Mouse (Mus musculus): Measurements from ENCODE around the gene Wrap73. TPM values are rescaled to one million over a fixed set of nuclear protein-coding genes. Genes with fewer than 3 reads are reported as not detected.

Wrap73 gene
- polyA plus RNA-seq, 1 experiment: 69.3 TPM

- Histone ChIP-seq H3K27ac (ENCODE audit: control insufficient read depth, insufficient read depth, low read length) (no peak overlapping the region), H3K4me1 (replicated peaks; ENCODE audit: control insufficient read depth, insufficient read depth, low read length) (no peaks in the 10 kb centered on the region), H3K4me3 (ENCODE audit: control insufficient read depth, insufficient read depth, low read length) (no peak overlapping the region), H3K27me3 (ENCODE audit: control insufficient read depth, insufficient read depth, low read length) (peaks cover 3% of the 10 kb centered on the region; the same call in 1 of the 2 replicates), H3K36me3 (ENCODE audit: control insufficient read depth, insufficient read depth, low read length) (no peaks in the 10 kb centered on the region)
- TF ChIP-seq POLR2A (IDR thresholded peaks at IDR 0.05; ENCODE audit: control insufficient read depth, extremely low read depth, insufficient read depth, low read length, poor library complexity): no peak
- TF ChIP-seq CTCF (IDR thresholded peaks at IDR 0.05; ENCODE audit: borderline replicate concordance, control insufficient read depth, extremely low read depth, insufficient read depth, low read length, poor library complexity): no peak
- 84% methylated on average over 4 of the region's 4 CpGs for WGBS
- no peak for DNase-seq
Measured at GRCm38 (mm10) chr4:154131894-154132293, 10.3 kb upstream of the Wrap73 start.

- Histone ChIP-seq H3K36me3 (ENCODE audit: control insufficient read depth, insufficient read depth, low read length) (no peaks in the 10 kb centered on the region), H3K27me3 (ENCODE audit: control insufficient read depth, insufficient read depth, low read length) (peaks cover 14% of the 10 kb centered on the region), H3K4me1 (replicated peaks; ENCODE audit: control insufficient read depth, insufficient read depth, low read length) (no peaks in the 10 kb centered on the region), H3K27ac (ENCODE audit: control insufficient read depth, insufficient read depth, low read length) (no peak overlapping the region), H3K4me3 (ENCODE audit: control insufficient read depth, insufficient read depth, low read length) (no peak overlapping the region)
- WGBS: 59% methylated on average over 4 of the region's 4 CpGs
- no peak for DNase-seq
- no peak for TF ChIP-seq POLR2A (IDR thresholded peaks at IDR 0.05; ENCODE audit: control insufficient read depth, extremely low read depth, insufficient read depth, low read length, poor library complexity)
- no peak for TF ChIP-seq CTCF (IDR thresholded peaks at IDR 0.05; ENCODE audit: borderline replicate concordance, control insufficient read depth, extremely low read depth, insufficient read depth, low read length, poor library complexity)
Measured at GRCm38 (mm10) chr4:154134803-154135202, 7.4 kb upstream of the Wrap73 start.

DNA sequence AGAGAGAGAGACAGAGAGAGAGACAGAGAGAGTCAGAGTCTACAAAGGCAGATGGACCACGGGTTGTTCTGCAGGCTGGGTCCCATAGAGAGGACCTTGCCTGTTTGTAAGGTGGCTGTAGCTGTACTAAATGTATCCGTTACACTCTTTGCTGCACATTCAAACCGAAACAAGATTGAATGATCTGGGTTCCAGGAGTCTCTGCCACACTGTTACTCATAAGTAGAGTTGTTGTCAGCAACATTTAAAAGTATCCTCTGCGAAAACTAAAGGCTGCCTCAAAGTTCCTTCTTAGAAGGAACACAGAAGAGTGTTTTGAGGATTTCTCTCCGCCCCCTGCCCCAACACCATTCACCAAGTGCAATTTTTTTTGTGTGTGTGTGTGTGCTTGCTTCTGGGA lies 5.0 kb upstream of the Wrap73 start:
- Histone ChIP-seq H3K4me3 (ENCODE audit: control insufficient read depth, insufficient read depth, low read length) (no peak overlapping the region), H3K4me1 (replicated peaks; ENCODE audit: control insufficient read depth, insufficient read depth, low read length) (peaks cover 10% of the 10 kb centered on the region), H3K27me3 (ENCODE audit: control insufficient read depth, insufficient read depth, low read length) (peaks cover 31% of the 10 kb centered on the region), H3K27ac (ENCODE audit: control insufficient read depth, insufficient read depth, low read length) (no peak overlapping the region), H3K36me3 (ENCODE audit: control insufficient read depth, insufficient read depth, low read length) (no peaks in the 10 kb centered on the region)
- WGBS: 58% methylated on average over 5 of the region's 5 CpGs
- DNase-seq: no peak
- TF ChIP-seq POLR2A (IDR thresholded peaks at IDR 0.05; ENCODE audit: control insufficient read depth, extremely low read depth, insufficient read depth, low read length, poor library complexity): no peak
- TF ChIP-seq CTCF (IDR thresholded peaks at IDR 0.05; ENCODE audit: borderline replicate concordance, control insufficient read depth, extremely low read depth, insufficient read depth, low read length, poor library complexity): no peak

GRCm38 (mm10) chr4:154139671-154140181 lies 2.4 kb upstream of the Wrap73 start:
- Histone ChIP-seq H3K27ac (ENCODE audit: control insufficient read depth, insufficient read depth, low read length) (no peak overlapping the region), H3K4me3 (ENCODE audit: control insufficient read depth, insufficient read depth, low read length) (no peak overlapping the region), H3K4me1 (replicated peaks; ENCODE audit: control insufficient read depth, insufficient read depth, low read length) (peaks cover 16% of the 10 kb centered on the region), H3K27me3 (ENCODE audit: control insufficient read depth, insufficient read depth, low read length) (peaks cover 31% of the 10 kb centered on the region), H3K36me3 (ENCODE audit: control insufficient read depth, insufficient read depth, low read length) (no peaks in the 10 kb centered on the region)
- DNase-seq: no peak
- WGBS: 2% methylated on average over 59 of the region's 59 CpGs
- no peak for TF ChIP-seq POLR2A (IDR thresholded peaks at IDR 0.05; ENCODE audit: control insufficient read depth, extremely low read depth, insufficient read depth, low read length, poor library complexity)
- no peak for TF ChIP-seq CTCF (IDR thresholded peaks at IDR 0.05; ENCODE audit: borderline replicate concordance, control insufficient read depth, extremely low read depth, insufficient read depth, low read length, poor library complexity)

DNA sequence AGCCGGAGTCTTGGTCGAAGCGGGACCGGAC lies 2.2 kb upstream of the Wrap73 start, which contains the start of gene Trp73:
Gene Trp73, minus strand, starts transcription at position 27 of the 31 bp plus-strand sequence.
- Histone ChIP-seq H3K4me1 (replicated peaks; ENCODE audit: control insufficient read depth, insufficient read depth, low read length) (peaks cover 16% of the 10 kb centered on the region), H3K27ac (ENCODE audit: control insufficient read depth, insufficient read depth, low read length) (no peak within 1 kb of the TSS), H3K4me3 (ENCODE audit: control insufficient read depth, insufficient read depth, low read length) (no peak within 1 kb of the TSS), H3K27me3 (ENCODE audit: control insufficient read depth, insufficient read depth, low read length) (peaks cover 31% of the 10 kb centered on the region), H3K36me3 (ENCODE audit: control insufficient read depth, insufficient read depth, low read length) (no peaks in the 10 kb centered on the region)
- no peak for DNase-seq
- 2% methylated on average over 4 of the region's 4 CpGs for WGBS
- TF ChIP-seq POLR2A (IDR thresholded peaks at IDR 0.05; ENCODE audit: control insufficient read depth, extremely low read depth, insufficient read depth, low read length, poor library complexity): no peak
- no peak for TF ChIP-seq CTCF (IDR thresholded peaks at IDR 0.05; ENCODE audit: borderline replicate concordance, control insufficient read depth, extremely low read depth, insufficient read depth, low read length, poor library complexity)

GRCm38 (mm10) chr4:154140213-154141008 lies 1.8 kb upstream of the Wrap73 start:
- Histone ChIP-seq H3K27ac (ENCODE audit: control insufficient read depth, insufficient read depth, low read length) (no peak overlapping the region), H3K27me3 (ENCODE audit: control insufficient read depth, insufficient read depth, low read length) (peaks cover 31% of the 10 kb centered on the region), H3K36me3 (ENCODE audit: control insufficient read depth, insufficient read depth, low read length) (no peaks in the 10 kb centered on the region), H3K4me1 (replicated peaks; ENCODE audit: control insufficient read depth, insufficient read depth, low read length) (peaks cover 16% of the 10 kb centered on the region), H3K4me3 (ENCODE audit: control insufficient read depth, insufficient read depth, low read length) (no peak overlapping the region)
- TF ChIP-seq POLR2A (IDR thresholded peaks at IDR 0.05; ENCODE audit: control insufficient read depth, extremely low read depth, insufficient read depth, low read length, poor library complexity) (no peak), CTCF (IDR thresholded peaks at IDR 0.05; ENCODE audit: borderline replicate concordance, control insufficient read depth, extremely low read depth, insufficient read depth, low read length, poor library complexity) (no peak)
- peak; percentile 10 for DNase-seq
- 5% methylated on average over 46 of the region's 46 CpGs for WGBS
